Mouse (Mus musculus): ENCODE data around the gene Mrpl16.

Mrpl16 gene

GRCm38 (mm10) chr19:11804423-11804822, 34.2 kb downstream of the Mrpl16 start:
- no peak for DNase-seq (ENCODE audit: low spot score)

DNA sequence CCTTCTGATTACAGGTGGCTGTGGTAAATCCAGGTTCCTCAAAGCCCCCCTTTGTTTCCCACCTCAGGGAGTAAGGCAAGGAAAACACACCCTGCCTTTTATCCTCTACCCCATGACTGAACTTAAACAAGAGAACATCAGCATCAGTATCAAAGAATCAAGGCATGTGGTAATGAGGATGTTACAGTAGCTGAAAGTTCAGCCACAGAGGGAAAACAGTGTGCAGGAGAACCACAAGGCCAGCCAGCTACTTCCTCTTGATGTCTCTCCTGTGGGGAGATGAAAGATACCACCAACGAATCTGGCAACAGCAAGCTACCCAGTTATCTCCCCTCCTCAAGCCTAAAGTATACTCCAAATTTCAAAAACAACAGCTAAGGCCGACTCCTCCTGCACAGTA, 37.1 kb downstream of the Mrpl16 start:
- no peak for DNase-seq (ENCODE audit: low spot score)

- no peak for DNase-seq (ENCODE audit: low spot score)
These were observed 37.6 kb downstream of the Mrpl16 start for GRCm38 (mm10) chr19:11807822-11808221.

- no peak for DNase-seq (ENCODE audit: low spot score)
These were observed 38.3 kb downstream of the Mrpl16 start for GRCm38 (mm10) chr19:11808452-11808851.

DNA sequence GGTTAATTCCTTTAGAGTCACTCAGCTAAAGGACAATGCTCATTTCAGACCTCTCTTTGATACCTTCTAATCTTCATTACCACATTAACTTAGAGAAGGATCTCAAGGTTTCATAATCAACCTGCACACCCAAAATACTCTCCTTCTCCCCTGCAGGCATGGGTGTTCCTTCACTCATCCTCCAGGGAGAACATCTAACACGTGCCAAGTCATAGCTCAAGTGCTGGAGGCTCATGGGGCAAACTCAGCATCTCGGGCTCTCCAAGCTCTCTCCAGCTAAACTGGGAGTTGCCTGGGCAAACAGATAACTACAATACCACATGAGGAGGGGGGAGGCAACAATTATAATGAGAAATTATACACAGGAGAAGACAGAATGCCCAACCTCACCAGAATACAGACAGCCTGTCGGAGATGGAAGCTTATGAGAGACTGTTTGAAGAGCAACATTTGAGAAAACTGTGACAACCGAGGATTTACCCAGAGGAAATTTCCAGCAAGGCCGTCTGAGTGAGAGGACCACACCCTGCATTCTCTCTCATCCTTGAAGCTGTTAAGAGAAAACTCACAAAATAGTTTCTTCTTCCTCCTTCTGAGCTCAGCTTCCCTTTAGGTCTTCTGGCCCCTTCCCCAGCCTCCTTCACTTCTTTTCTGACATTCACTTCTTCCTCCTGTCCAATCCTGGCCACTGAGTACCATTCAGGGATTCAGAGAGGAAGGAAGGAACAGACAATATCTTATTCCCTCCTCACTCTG, 40.0 kb downstream of the Mrpl16 start:
- DNase-seq (ENCODE audit: low spot score): no peak

- DNase-seq (ENCODE audit: low spot score): no peak
These were observed 40.7 kb downstream of the Mrpl16 start for GRCm38 (mm10) chr19:11810856-11811255.

GRCm38 (mm10) chr19:11811688-11812365, 41.6 kb downstream of the Mrpl16 start:
- peak; percentile 30 for DNase-seq (ENCODE audit: low spot score)

GRCm38 (mm10) chr19:11813136-11813535, 42.9 kb downstream of the Mrpl16 start:
- no peak for DNase-seq (ENCODE audit: low spot score)

GRCm38 (mm10) chr19:11813649-11814048, 43.5 kb downstream of the Mrpl16 start:
- DNase-seq (ENCODE audit: low spot score): no peak

DNA sequence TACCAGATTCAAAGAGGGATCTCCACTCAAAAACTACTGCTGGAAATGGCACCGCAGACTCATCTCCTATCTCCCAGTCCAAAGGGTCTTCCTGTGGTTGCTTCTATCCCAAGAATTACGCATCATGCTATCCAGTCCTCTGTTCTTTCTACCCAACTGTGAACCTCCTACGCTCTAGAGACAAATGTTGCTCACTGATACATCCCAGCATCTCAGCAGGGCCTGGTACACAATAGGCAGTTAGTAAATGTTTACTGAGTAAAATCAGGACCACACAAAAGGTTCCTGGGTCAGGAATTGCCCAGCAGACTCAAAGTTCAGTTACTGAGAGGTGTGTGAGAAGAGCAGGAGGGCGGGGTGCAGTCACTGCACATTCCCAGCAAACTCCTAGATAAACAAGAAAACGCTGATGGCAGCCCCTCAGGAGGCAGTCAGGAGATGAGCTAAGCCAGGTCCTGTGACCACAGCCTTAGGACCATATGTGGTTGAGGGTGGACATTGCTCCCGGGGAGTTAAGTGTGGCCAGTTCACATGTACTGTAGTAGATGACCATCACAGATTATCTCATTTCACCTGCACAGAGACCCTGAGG, 44.6 kb downstream of the Mrpl16 start:
- DNase-seq (ENCODE audit: low spot score): no peak

DNA sequence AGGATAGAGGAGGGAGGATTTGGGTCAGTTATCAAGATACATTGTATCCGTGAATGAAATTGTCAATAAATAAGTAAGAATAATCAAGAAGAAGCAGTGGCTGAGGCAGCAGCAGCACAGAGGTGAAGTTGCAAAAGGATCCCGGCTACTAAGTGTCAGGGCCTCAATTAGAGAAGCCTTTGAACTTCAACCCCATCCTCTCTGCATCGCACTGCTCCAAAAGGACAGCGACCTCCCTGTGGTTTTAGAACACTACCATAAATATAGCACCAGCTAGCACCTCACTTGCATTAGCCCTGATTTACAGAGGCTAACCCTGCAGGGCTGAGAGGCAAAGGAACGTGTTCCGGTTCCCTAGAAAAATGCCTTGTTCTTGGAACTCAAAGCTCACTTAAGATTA, 46.5 kb downstream of the Mrpl16 start:
- no peak for DNase-seq (ENCODE audit: low spot score)

- no peak for DNase-seq (ENCODE audit: low spot score)
These were observed 47.4 kb downstream of the Mrpl16 start for GRCm38 (mm10) chr19:11817586-11817985.

GRCm38 (mm10) chr19:11818199-11819142, 48.3 kb downstream of the Mrpl16 start:
- peak; percentile 48 for DNase-seq (ENCODE audit: low spot score)

DNA sequence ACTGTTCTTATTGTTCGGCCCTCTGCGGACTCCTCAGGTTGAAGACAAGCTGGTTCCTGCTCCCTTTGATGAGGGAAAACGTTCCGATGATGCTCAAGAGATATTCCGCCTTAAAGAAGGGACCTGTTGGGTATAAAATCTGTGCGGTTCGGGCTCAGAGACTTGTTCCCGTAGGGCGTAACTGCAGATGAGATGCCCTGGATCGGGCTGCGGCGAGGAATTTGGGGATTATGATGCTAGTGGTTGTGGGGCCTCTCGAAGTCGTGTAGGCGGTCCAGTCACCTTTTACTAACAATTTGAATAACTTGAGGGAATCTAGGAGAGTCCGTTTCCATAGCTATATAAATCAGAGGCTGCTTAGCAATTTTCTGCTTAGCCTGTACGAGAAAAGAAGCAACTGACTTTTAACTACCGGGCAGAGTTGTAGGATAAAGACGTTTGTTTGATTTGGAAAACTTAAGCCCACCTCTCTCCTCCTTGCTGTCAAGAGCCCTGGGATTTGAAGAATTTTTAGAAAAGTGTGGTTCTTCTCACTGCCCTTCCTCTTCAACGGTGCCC, 49.0 kb downstream of the Mrpl16 start, which contains the start of gene Stx3:
Gene Stx3 (minus strand): TSS at position 261 of the 558 bp plus-strand sequence.
- no peak for DNase-seq (ENCODE audit: low spot score)

DNA sequence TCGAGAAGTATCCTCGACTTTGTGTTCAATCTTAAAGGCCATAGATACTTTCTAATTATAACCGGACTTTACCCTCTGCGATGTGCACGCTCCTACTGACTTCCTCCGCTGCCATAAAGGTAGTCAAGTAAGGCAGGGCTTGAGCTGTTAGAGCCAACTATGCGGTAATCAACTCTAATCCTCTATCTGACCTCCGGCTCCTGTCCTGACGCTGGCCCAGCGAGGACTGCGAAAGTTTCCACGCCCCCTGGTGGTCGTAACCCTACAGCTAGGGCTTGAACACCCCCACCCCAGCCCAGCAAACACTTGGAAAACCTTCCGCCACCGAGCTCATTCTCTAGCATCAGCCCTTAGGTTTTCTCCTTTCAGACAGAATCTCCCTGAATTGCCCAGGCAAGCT, 49.6 kb downstream of the Mrpl16 start:
- DNase-seq (ENCODE audit: low spot score): peak; percentile 58

GRCm38 (mm10) chr19:11820211-11820610, 50.0 kb downstream of the Mrpl16 start:
- DNase-seq (ENCODE audit: low spot score): no peak

GRCm38 (mm10) chr19:11823346-11824065, 53.3 kb downstream of the Mrpl16 start:
- no peak for DNase-seq (ENCODE audit: low spot score)
